Comparison of ENCODE assay signal across 10 mouse cellular contexts in genomic region chr10:14450073-14450472, GRCm38 (mm10).
A peak's percentile ranks its signal among the peaks of the same experiment; 100 is the strongest.
DNase-seq lines count a peak whose midpoint lies in the region; TF ChIP-seq lines count a peak whose summit lies in the region.
"Had no signal": no experiment of that assay in that cellular context is flagged by ENCODE, and none has a peak within 500 bp of the region (broad histone marks: within the 10 kb centered on the region; RNA-seq: fewer than 3 reads in every experiment).

No protein-coding gene starts in this region.

- no peaks in the 10 kb centered on the region for H3K4me1 ChIP-seq in testis, adult 2 months (ENCODE audit: control insufficient read depth, insufficient read depth, low read length)
- H3K4me1 ChIP-seq: forebrain, embryonic 13.5 days; kidney, embryonic 15.5 days had no signal

- no peak for TF ChIP-seq POLR2A in testis, adult 2 months (IDR thresholded peaks at IDR 0.05; ENCODE audit: control insufficient read depth, low read depth, low read length)

- no peaks in the 10 kb centered on the region for H3K27me3 ChIP-seq in testis, adult 2 months (ENCODE audit: control insufficient read depth, insufficient read depth, low read length)
- H3K27me3 ChIP-seq: forebrain, embryonic 13.5 days; kidney, embryonic 15.5 days had no signal

- H3K4me3 ChIP-seq in testis, adult 2 months (ENCODE audit: control insufficient read depth, low read depth, low read length), result no peak overlapping the region
- H3K4me3 ChIP-seq: forebrain, embryonic 13.5 days; kidney, embryonic 15.5 days had no signal

- peak; percentile 75; the same call in 1 of the 2 replicates for TF ChIP-seq CTCF in testis, adult 2 months (IDR thresholded peaks at IDR 0.05; ENCODE audit: control insufficient read depth, insufficient read depth, insufficient replicate concordance, low read depth, low read length)

- peak; percentile 8 for DNase-seq in heart, postnatal 4 days
- no peak for DNase-seq in heart, postnatal 36 days
- DNase-seq in testis, postnatal 14 days (ENCODE audit: low spot score), result no peak
- peak; percentile 10 for DNase-seq in forelimb bud, embryonic 11.5 days (ENCODE audit: low read depth, low spot score)
- no peak for DNase-seq in adrenal gland, postnatal 36 days
- DNase-seq in frontal cortex, postnatal 14 days (ENCODE audit: low spot score in 2 of 2), result no peak
- DNase-seq in natural killer cell, adult 2 months (ENCODE audit: low spot score in 2 of 2), result no peak

- intact Hi-C loops in heart, postnatal 36 days (cut with DNase I), result no loop called here

- no peak overlapping the region for H3K27ac ChIP-seq in testis, adult 2 months (ENCODE audit: control insufficient read depth, insufficient read depth, low read depth, low read length)
- H3K27ac ChIP-seq: forebrain, embryonic 13.5 days; kidney, embryonic 15.5 days had no signal

- no peaks in the 10 kb centered on the region for H3K36me3 ChIP-seq in testis, adult 2 months (ENCODE audit: control insufficient read depth, insufficient read depth, low read length)
- H3K36me3 ChIP-seq: kidney, embryonic 15.5 days had no signal

Comparison
In these comparisons a context has a peak if more than half of its experiments do, and no peak if none do; other contexts are left out.
1. DNase-seq: peak in heart, postnatal 4 days (single experiment) and forelimb bud, embryonic 11.5 days (single experiment); none in heart, postnatal 36 days (0 of 2), testis, postnatal 14 days (single experiment), adrenal gland, postnatal 36 days (0 of 2), frontal cortex, postnatal 14 days (0 of 2) and natural killer cell, adult 2 months (0 of 2).